Comparison of ENCODE assay signal across 8 mouse cellular contexts in the genomic region with DNA sequence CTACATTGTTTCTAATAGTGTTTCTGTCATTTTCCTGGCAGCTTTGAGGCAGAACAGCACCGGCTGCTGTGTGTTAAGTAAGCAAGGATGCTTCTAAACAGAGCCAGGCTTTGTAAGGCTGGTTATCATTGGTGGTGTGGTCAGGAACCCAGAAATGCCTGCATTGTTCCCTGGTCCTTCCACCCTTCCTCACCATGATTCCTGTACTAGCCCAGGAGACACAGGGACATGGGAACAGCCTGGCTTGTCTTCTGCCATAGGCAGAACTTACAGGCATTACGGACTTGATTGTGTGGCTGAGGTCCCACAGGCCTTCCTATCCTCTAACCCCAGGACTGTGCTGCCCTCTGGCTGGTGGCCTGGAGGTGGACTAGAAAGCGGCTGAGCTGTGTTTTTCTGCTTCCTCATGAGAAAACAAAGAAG. TPM values are rescaled to one million over a fixed set of nuclear protein-coding genes. Genes with fewer than 3 reads are reported as not detected.
DNase-seq lines count a peak whose midpoint lies in the region; ATAC-seq and TF ChIP-seq lines count a peak whose summit lies in the region.

No protein-coding gene starts in this region.

- 0 out of 2 replicates have a peak, but pooled peaks have one; percentile 14 for TF ChIP-seq CTCF in lung, adult 2 months (IDR thresholded peaks at IDR 0.05; ENCODE audit: insufficient read depth, low read length)

- TF ChIP-seq POLR2A in lung, adult 2 months (IDR thresholded peaks at IDR 0.05; ENCODE audit: borderline replicate concordance, extremely low read depth, low read depth, low read length), result no peak

- H3K4me2 ChIP-seq in embryonic facial prominence, embryonic 13.5 days, result no peak overlapping the region

- H3K4me3 ChIP-seq in lung, adult 2 months (replicated peaks; ENCODE audit: extremely low read depth, low read depth, low read length), result no peak overlapping the region
- H3K4me3 ChIP-seq in embryonic facial prominence, embryonic 13.5 days, result no peak overlapping the region

- 0 out of 2 replicates have a peak, but pooled peaks cover 4% of the 10 kb centered on the region for H3K4me1 ChIP-seq in lung, adult 2 months (ENCODE audit: control insufficient read depth, insufficient read depth, low read length)
- H3K4me1 ChIP-seq in embryonic facial prominence, embryonic 13.5 days, result peaks cover 22% of the 10 kb centered on the region

- no peaks in the 10 kb centered on the region for H3K36me3 ChIP-seq in embryonic facial prominence, embryonic 13.5 days

- peak overlapping the region; percentile 8; the same call in 1 of the 2 replicates for H3K27ac ChIP-seq in embryonic facial prominence, embryonic 13.5 days

- H3K27me3 ChIP-seq in embryonic facial prominence, embryonic 13.5 days, result no peaks in the 10 kb centered on the region

- H3K9ac ChIP-seq in embryonic facial prominence, embryonic 13.5 days, result no peak overlapping the region

- no peak for DNase-seq in frontal cortex, postnatal 25 days (ENCODE audit: low spot score in 2 of 2)
- no peak for DNase-seq in lung, adult 2 months
- DNase-seq in lung, postnatal 36 days, result no peak
- peak; percentile 24 to 45 for DNase-seq in lung, postnatal 4 days
- DNase-seq in frontal cortex, postnatal 36 days (ENCODE audit: low spot score in 2 of 2), result no peak
- no peak for DNase-seq in frontal cortex, adult 2 months (ENCODE audit: extremely low spot score in 1 of 2, low spot score in 1 of 2)

- no peaks in the 10 kb centered on the region for H3K9me3 ChIP-seq in embryonic facial prominence, embryonic 13.5 days

- WGBS in lung, adult 2 months, result 36% methylated on average over 3 of the region's 3 CpGs
- WGBS in embryonic facial prominence, embryonic 13.5 days, result 62% methylated on average over 3 of the region's 3 CpGs

- ATAC-seq in frontal cortex, adult (ENCODE audit: low TSS enrichment), result peak; percentile 54
- no peak for ATAC-seq in embryonic facial prominence, embryonic 13.5 days (ENCODE audit: insufficient number of reproducible peaks, insufficient read depth, low FRiP score, low TSS enrichment, low read depth)

RNA-seq across cellular contexts. Expression of a gene that starts 18.0 kb away (rescaled TPM):
- 88.1 and 320 TPM in 2 replicates for polyA plus RNA-seq in lung, adult 2 months (2012; rRNA removed)
- polyA plus RNA-seq in embryonic facial prominence, embryonic 13.5 days (2015; fragmentation: Nextera tagmentation; extraction: Ambion mirVana), result 1.7 and 2.5 TPM in 2 replicates
- polyA plus RNA-seq in frontal cortex, adult 2 months (2012; rRNA removed), result 0.28 and 1.2 TPM in 2 replicates

RNA-seq across cellular contexts. Expression of a gene that starts 23.9 kb away (rescaled TPM):
- polyA plus RNA-seq in lung, adult 2 months (2012; rRNA removed), result 5.3 and 7.5 TPM in 2 replicates
- 0.22 and 0.45 TPM in 2 replicates for polyA plus RNA-seq in embryonic facial prominence, embryonic 13.5 days (2015; fragmentation: Nextera tagmentation; extraction: Ambion mirVana)
- 0.19 and 0.20 TPM in 2 replicates for polyA plus RNA-seq in frontal cortex, adult 2 months (2012; rRNA removed)

Comparison
In these comparisons a context has a peak if more than half of its experiments do, and no peak if none do; other contexts are left out.
1. DNase-seq: peak in lung, postnatal 4 days (2 of 2); none in frontal cortex, postnatal 25 days (0 of 2), lung, adult 2 months (single experiment), lung, postnatal 36 days (single experiment), frontal cortex, postnatal 36 days (0 of 2) and frontal cortex, adult 2 months (0 of 2).
2. RNA of a gene that starts 18.0 kb away (polyA plus RNA-seq): 88.1 to 320 TPM in lung, adult 2 months; 1.7 to 2.5 TPM in embryonic facial prominence, embryonic 13.5 days and 0.28 to 1.2 TPM in frontal cortex, adult 2 months; every median in the first group is over 10 times any median in the second.